Mouse (Mus musculus): ENCODE results near the gene Ftcd. TPM values are rescaled to one million over a fixed set of nuclear protein-coding genes. Genes with fewer than 3 reads are reported as not detected.
A peak's percentile ranks its signal among the peaks of the same experiment; 100 is the strongest.

Gene Ftcd
- total RNA-seq, 2 experiments from 2014 or later, result not detected

- DNase-seq, result no peak
- no peak for TF ChIP-seq CTCF (IDR thresholded peaks at IDR 0.05)
- H3K27ac ChIP-seq, result peak overlapping the region; percentile 91
Measured at GRCm38 (mm10) chr10:76623734-76624133, 48.3 kb downstream of the Ftcd start.

DNA sequence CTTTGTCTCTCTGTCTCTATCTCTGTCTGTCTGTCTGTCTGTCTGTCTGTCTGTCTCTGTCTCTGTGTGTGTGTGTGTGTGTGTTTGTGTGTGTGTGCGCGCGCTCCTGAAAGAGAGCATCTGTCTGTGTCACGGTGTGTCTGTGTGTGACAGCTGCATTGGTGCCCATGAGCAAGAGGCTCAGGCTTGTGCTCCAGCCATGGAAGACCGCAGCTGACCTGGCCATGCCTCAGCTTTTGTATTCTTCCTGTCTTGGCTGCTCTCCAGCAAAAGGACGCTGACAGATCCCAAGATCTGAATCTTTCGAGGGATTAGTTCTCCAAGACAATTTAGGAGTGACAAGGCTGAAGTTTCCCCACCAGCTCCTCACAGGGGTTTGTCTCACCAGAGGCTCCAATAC is 49.5 kb downstream of the Ftcd start:
- no peak overlapping the region for H3K4me3 ChIP-seq
- intact Hi-C loops (cut with DNase I), result loop anchor here (10.0 kb wide), 1 partner anchor 160 kb away; the partner anchor contains the start of genes Mcm3ap and Ybey
- no peak for TF ChIP-seq CTCF (IDR thresholded peaks at IDR 0.05)
- DNase-seq, result no peak
- no peak overlapping the region for H3K27ac ChIP-seq

More at GRCm38 (mm10) chr10:76623734-76624133, 48.3 kb downstream of the Ftcd start:
- intact Hi-C loops (cut with DNase I), result loop anchor here (1.0 to 10.0 kb wide), 3 partner anchors 105 to 159 kb away; partner anchors contain the start of genes Mcm3ap and Ybey
- H3K4me3 ChIP-seq, result peak overlapping the region; percentile 77

DNA sequence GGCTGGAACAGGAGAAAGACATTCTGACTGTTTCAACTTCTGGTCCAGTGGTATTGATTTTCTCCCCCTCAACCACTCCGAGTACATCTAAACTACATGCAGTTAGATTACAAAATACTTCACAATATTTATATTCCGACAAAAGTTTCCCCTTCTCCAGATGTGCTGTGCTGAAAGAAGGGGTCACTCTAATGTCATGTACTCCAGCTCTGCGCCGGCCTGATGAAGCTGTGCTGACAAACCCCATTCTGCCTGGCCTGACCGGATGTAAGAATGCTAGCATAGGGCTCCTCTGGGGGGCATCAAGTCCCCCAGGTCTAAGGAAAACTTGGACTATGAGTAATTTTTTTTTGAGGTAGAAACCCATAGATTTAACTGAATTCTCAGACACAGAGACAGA is 52.3 kb downstream of the Ftcd start:
- H3K27ac ChIP-seq, result no peak overlapping the region
- intact Hi-C loops (cut with DNase I), result loop anchor here (10.0 kb wide), 1 partner anchor 163 kb away; the partner anchor contains the start of genes Mcm3ap and Ybey
- no peak overlapping the region for H3K4me3 ChIP-seq
- no peak for DNase-seq
- no peak for TF ChIP-seq CTCF (IDR thresholded peaks at IDR 0.05)

- DNase-seq, result no peak
- no peak for TF ChIP-seq CTCF (IDR thresholded peaks at IDR 0.05)
- intact Hi-C loops (cut with DNase I), result no loop called here
- H3K4me3 ChIP-seq, result no peak overlapping the region
- H3K27ac ChIP-seq, result no peak overlapping the region
Measured at GRCm38 (mm10) chr10:76630657-76631056, 55.2 kb downstream of the Ftcd start.

GRCm38 (mm10) chr10:76632630-76633029 is 57.2 kb downstream of the Ftcd start:
- DNase-seq, result no peak
- Histone ChIP-seq H3K27ac (peak overlapping the region; percentile 63), H3K4me3 (no peak overlapping the region)
- intact Hi-C loops (cut with DNase I), result no loop called here
- TF ChIP-seq CTCF (IDR thresholded peaks at IDR 0.05), result no peak

DNA sequence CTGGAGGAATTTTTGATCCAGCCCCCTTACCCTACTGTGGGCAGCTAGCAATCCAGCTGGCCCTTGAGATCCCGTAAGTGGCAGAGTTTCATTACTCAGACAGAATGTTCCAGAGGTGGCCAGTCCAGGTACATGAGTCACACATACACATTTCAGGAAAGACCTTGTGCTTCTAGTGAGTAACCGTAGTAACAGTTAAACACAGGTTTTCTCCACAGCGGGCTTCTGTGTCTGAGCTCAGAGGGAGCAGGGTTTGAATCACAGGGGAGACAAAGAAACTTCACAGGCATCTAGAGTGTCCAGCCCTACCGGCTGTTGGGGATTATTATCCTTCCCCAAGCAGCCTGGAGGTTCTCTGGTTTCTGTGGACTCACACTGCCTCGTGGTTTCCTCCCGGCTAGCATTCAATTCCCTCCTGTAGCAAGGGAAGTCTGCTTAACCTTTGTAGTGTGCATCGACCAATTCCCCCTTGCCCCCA is 58.7 kb downstream of the Ftcd start:
- no peak for TF ChIP-seq CTCF (IDR thresholded peaks at IDR 0.05)
- Histone ChIP-seq H3K4me3 (no peak overlapping the region), H3K27ac (peak overlapping the region; percentile 57)
- intact Hi-C loops (cut with DNase I), result no loop called here
- DNase-seq, result no peak

DNA sequence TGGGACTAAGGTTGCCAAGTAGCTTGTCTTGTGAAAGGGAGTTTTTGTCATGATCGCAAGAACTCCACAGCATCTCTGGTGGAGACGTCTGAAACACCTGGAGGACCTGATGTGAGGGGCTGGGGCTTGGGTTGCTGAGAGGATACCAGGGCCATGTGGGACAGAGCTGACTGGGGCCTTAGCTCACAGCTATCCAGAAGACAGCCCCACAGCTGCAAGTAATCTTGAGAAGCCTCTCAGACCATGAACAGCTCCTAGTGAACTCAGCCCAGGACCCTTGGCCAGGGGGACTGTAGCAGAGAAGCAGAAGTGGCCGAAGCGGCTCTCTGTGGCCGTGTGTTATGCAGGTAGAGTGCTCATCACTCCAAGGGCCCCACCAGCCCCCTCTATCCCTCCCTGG is 59.1 kb downstream of the Ftcd start:
- TF ChIP-seq CTCF (IDR thresholded peaks at IDR 0.05), result no peak
- peak overlapping the region; percentile 57 for H3K27ac ChIP-seq
- no peak for DNase-seq
- H3K4me3 ChIP-seq, result no peak overlapping the region
- intact Hi-C loops (cut with DNase I), result no loop called here

GRCm38 (mm10) chr10:76636026-76636425 is 60.6 kb downstream of the Ftcd start:
- peak; percentile 62 for DNase-seq
- Histone ChIP-seq H3K4me3 (no peak overlapping the region), H3K27ac (peak overlapping the region; percentile 76)
- intact Hi-C loops (cut with DNase I), result no loop called here
- no peak for TF ChIP-seq CTCF (IDR thresholded peaks at IDR 0.05)

DNA sequence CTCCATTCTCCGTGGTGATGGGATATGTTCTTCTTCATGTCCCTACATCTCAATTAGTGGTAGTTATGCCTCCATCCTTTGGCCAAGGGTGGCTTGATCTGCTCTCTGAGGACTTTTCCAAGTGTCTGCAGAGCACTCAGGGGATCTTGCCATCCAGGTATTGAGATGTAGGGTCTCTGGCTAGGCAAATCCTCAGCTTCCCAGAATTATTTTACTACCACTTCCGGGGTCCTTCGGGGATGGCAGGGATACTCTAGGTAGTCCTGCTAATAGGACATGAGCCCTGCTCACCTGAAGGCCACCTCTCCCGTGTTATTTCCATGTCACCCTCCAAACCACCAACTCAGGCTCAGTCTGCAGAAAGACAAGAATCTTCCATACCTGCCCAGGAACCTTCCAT is 61.2 kb downstream of the Ftcd start:
- TF ChIP-seq CTCF (IDR thresholded peaks at IDR 0.05), result no peak
- H3K27ac ChIP-seq, result peak overlapping the region; percentile 76
- intact Hi-C loops (cut with DNase I), result no loop called here
- no peak for DNase-seq
- H3K4me3 ChIP-seq, result no peak overlapping the region

Other genes with a start within 250 kb of the Ftcd start
- 1 to 10 TPM; 3.8 to 5.0 TPM for gene Dip2a, start 230.4 kb upstream of the Ftcd start, total RNA-seq (2021)
- gene AC141477.1, start 135.2 kb upstream of the Ftcd start, total RNA-seq (2021), result not detected
- gene Pcnt, start 132.9 kb upstream of the Ftcd start, total RNA-seq (2021), result 10 to 100 TPM; 68.0 to 78.4 TPM
- under 1 TPM in 1 of 2 experiments, not detected in 1; 0.22 TPM for gene 2610028H24Rik, start 126.6 kb upstream of the Ftcd start, total RNA-seq (2021)
- 10 to 100 TPM; 18.0 to 23.8 TPM for gene Mcm3ap, start 106.7 kb upstream of the Ftcd start, total RNA-seq (2021)
- 1 to 10 TPM; 3.7 to 5.0 TPM for gene Ybey, start 106.5 kb upstream of the Ftcd start, total RNA-seq (2021)
- 1 to 10 TPM; 8.0 to 9.2 TPM for gene Lss, start 44.1 kb upstream of the Ftcd start, total RNA-seq (2021)
- not detected for gene Spatc1l, start 13.4 kb upstream of the Ftcd start, total RNA-seq (2021)
- 10 to 100 TPM; 28.5 to 59.5 TPM for gene Col6a2, start 48.0 kb downstream of the Ftcd start, total RNA-seq (2021)
- 10 to 100 TPM; 30.5 to 59.0 TPM for gene Col6a1, start 150.5 kb downstream of the Ftcd start, total RNA-seq (2021)